Mouse (Mus musculus): ENCODE results near the gene Iffo2.

DNA sequence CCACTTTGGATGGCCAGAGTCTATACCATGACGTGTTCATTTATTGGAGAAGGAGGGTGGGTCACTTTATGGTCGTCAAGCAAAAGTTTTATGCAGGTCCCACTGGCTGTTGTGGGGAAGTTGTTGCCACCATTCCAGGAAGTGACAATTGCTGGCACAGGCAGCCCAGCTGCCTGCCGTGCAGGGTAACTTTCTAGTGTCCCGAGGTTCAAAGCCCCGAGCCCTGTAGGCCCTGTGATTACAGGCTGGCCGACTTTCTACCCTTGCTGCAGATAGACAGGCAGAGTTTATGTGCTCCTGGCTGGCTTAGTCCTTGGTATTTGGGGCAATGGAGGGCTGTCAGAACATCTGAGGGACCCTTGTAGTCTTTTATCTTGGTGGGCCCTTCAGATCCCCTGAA, 49.1 kb downstream of the Iffo2 start:
- TF ChIP-seq CTCF (IDR thresholded peaks at IDR 0.05) (no peak), EP300 (IDR thresholded peaks at IDR 0.05) (no peak)
